Mouse (Mus musculus) cerebellum, postnatal 4 days (tissue): ENCODE results near the gene Thoc5.
A peak's percentile ranks its signal among the peaks of the same experiment; 100 is the strongest.

Experiments
- DNase-seq, 2 experiments: peaks; one replicate each; pipeline ENCODE4 v3.0.0; 2022; ENCODE audit warnings: low spot score in 2 of 2, mixed read lengths in 1 of 2

Thoc5 gene

DNA sequence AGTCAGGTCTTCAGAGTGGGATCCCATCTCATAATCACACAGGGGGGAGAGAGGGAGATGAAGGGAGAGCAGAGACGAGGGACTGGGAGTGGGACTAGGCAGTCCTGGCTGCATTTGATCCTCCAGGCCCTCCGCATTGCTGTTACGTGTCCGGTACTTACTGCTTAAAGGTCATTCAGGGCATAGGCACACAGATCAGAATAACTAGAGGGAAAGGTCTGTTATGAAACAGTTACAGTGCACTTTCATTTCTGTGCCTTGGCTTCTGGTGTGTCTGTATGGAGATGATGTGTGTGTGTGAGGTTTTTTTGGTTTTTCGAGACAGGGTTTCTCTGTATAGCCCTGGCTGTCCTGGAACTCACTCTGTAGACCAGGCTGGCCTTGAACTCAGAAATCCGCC, 11.1 kb downstream of the Thoc5 start:
- DNase-seq: no peak

DNA sequence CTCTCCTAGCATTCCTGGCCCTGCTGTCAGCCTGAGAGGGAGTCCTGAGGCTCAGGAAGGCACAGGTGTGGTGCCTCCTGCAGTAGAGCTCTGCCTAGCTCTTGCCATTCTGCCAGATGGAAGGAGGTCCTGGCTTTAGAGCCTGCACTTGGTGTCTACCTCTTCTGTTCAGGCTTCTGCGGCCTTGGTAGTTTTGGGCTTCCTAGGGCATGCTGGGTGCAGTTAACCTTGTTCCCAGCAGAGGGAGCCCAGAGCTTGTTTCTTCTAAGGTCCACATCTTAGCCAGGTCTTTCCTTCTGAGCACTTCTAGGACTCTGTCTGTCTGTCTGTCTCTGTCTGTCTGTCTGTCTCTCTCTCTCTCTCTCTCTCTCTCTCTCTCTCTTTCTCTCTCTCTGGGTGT, 20.9 kb downstream of the Thoc5 start:
- DNase-seq: peak in 1 of 2 experiments; percentile 42

DNA sequence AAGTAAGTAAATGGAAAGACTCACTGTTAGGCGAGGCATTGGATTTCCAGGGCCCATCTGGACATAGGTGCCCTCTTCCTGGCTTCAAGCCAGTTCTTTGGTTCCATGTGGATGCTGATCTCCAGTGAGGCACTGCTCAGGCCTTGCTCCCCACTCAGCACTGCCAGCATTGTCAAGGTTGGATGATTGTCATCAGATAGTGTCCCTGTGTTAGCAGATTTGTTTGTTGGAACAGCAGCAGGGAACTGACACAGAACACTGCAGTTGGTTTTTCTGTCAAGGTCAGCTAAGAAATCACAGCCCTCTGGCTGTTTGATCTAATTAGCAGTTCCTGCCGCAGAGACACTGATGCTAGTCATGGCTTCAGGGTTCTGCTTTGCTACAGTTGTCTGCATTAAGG, 26.2 kb downstream of the Thoc5 start:
- no peak for DNase-seq

DNA sequence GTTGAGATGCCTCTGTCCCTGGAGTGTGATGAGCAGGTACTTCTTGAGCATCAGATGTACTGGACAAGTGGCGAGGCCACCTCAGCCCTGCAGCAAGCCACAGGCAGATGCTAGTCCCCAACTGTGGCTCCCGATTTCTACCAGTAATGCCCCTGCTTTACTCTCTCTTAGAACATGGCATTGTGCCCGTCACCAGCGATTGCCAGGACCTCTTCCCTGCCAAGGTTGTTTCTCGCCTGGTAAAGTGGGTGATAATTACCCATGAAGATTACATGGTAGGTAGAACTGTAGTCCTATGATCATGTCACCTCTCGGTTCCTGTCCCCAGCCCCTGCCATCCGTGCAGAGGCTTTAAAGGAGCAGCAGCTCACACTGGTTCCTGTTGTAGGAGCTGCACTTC, 26.6 kb downstream of the Thoc5 start:
- no peak for DNase-seq

DNA sequence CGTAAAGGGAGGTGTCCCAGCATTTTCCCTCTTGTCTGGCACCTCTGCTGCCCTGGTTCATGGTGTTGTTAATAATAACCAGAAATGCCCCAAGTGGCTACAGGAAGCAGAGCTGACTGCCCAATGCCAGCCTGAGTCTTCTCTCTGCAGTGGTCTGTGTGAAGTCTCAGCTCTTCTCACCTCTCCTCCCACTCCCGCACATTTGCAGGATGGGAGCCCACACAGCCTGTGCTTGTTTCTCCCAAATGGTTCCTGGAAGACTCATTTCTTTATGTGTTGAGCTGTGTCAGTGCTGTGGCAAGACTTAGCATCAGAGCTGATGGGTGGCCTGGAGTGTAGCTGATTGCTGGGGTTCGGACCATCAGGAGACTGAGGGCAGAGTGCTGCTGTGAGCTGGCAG, 32.1 kb downstream of the Thoc5 start:
- no peak for DNase-seq

DNA sequence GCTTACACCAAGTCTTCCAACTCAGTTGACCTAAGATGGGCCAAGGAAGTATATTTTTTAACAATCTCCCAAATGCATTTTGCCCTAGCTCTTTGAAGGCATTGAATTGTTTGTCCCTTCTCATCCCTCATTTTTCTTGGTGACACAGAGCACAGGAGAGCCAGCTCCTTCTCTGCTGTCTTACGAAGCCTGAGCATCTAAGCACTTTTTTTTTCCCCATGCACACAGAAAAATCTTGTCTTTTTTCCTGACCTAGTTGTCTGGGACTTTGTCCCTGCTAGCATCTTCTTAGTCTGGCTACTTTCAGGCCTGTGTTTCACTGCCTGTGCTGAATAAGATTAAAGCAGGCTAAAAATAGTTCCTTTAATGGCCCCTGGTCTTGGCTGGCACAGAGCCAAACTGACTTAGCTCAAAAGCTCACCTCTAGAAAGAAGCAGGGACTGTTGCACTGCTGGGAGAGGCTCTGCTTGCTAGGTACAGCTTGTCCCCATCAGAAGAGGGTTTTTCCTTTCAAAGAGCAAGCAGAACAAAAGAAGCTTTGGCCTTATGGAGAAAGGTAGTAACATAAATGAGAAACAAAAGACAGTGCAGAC, 36.0 kb downstream of the Thoc5 start:
- no peak for DNase-seq

DNA sequence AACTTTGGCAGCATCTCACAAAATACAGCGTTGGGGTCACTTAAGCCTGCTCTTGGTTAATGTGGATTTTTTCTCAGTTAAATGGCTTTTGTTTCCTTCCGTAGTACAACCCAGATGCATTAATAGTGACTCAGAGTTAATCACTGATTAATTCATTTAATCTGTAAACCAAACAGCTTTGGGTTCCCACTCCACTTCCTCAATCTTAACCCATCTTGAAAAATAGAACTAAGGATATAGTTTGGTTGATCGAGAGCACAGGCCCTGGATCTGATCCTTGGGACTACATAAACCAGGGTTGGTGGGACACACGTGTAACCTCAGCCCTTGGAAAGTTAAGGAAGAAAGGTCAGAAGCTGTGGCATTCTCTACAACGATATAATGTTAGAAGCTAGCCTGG, 41.1 kb downstream of the Thoc5 start:
- DNase-seq: no peak

DNA sequence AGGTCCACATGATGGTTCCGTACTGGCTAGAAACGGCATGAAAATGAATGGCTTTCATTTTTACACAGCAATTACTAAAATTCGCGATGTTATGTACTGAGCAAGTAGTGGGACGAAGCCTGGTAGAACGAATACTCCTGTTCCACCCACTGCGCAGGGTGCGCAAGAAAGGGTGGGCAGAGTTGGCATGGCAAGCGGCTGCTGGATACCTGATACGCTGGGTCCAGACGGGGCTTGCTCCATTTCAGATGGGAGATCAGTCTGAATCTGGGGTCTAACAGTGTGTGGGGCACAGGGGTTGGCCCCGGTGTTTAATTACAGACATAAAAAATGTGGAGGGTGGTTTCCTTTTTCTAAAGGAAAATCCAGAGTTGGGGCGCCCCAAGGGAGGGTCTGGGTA, 51.4 kb downstream of the Thoc5 start:
- DNase-seq: no peak

DNA sequence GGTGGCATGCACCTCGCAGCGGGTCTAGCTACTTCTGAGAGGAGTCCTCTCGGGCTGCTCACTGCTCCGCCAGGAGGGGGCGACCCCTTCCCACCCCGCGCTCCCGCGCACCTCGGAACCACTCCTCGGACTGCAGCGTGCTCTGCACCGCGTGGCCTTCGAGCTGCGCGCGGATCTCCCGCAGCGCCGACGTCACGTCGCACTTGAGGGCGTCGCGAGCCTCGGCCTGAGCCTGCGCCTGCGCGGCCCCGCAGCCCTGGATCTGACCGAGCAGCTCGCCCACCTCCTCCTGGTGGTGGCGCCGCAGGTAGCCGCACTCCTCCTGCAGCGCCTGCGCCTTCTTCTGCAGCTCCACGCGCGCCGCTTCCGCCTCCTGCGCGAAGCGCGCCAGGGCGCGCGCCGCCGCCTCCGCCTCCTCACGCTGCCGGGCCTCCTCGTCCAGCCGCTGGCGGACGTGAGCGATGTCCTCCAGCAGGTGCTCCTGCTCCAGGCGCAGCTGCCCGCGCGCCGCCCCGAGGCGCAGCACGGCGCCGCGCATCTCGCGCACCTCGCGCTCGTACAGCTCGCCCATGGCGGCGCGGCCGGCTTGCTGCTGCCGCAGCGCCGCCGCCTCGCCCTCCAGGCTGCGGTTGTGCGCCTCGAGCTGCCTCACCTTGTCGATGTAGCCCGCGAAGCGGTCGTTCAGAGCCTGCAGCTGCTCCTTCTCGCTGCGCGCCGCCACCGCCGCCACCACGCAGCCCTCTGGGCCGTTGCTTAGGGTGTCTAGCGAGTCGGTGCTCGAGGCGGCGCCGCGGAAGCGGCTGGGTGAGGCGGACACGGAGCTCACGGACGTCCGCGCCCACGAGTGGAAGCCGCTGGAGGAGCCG, 52.1 kb downstream of the Thoc5 start:
- peak; percentile 46 to 69 for DNase-seq

DNA sequence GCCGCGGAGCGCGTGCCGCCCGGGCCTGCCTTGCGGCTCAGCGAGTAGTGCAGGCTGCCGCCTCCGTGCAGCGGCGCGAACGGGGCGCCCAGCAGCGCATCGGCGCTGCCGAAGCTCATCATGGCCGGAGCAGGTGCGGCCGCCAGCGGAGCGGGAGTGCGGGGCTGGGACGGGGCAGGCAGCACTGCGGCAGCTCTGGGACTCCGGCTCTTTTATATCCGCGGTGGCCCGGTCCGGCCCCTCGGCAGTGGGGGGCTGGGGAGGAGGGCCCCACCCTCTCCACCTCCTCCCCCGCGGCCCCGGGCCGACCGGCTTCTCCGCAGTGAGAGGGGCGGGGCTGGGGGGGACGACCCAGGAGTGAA, 52.7 kb downstream of the Thoc5 start, which contains the start of gene Nefh:
Gene Nefh, minus strand, starts transcription at position 252 of the 362 bp plus-strand sequence.
- no peak for DNase-seq

DNA sequence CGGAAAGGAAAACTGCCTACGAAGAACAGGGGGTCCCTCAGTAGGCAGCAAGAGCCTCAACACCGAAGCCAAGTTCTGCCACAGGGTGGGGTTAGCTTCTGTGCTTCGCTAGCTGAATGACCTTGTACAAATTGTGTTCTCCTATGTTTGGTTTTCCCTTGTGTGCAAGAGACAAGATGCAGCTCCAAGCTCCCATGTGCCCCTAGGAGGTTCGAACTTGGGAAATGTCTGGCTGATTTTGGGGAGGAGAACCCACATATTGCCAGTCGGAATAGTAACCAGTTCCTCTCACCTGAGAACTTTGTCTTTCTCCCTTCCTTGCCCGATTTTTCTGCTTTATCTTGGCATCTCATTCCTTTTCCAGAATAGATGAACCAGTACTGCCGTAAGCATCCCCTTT, 53.7 kb downstream of the Thoc5 start:
- no peak for DNase-seq

DNA sequence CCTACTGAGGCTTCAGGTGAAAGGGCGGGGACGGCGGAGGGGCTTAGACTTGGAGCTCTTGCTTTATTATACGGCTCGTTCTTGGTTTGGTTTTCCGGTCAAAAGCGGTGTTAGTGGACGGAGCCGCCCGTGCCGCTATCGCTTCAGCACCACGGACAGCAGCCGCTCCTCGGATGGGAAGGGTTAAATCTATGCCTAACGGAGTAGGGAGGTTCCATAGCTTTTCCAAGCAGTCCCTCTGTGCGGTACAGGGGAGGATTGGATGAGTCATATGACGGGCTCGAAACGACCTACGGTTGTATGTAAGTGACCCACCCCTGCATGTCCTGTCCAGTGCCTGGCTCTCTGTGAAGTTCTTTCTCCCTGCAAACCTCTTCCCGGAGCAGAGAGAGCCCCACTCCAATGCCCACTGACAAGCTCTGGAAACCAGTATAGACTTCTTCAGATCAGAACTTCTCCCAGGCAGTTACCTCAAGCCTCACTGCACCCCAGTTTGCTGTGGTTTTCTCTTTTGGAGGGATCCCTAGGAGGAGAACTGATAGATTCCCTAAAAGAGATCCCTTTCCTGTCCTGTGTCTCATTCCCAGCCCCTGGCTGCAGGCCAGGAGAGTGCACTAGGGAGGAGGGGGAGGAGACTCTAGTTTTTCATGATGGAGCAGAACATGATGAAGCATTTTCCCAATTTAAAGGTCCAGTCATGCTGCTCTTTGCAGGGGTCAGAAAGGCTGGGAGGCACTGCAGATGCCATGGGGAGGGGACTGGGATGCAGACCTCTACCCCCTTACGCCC, 54.3 kb downstream of the Thoc5 start:
- no peak for DNase-seq

DNA sequence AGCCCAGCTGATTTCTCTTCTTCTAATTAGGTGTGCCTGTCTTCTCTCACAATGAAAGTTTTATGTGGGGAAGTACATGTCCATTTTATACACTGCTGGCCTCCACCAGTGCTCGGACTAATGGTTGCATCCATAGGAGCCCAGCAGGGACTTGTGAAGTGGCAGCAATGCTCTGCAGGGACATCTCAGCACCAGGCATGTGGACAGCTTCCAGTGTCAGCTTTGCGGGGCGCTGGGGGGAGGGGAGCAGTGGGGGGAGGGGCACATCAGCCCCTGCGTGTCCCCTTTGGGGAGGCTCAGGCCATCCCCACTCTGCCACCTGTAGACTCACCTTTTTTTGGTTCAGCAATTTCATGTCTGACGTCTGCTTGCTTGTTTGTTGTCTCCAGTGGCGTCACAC, 58.3 kb downstream of the Thoc5 start:
- DNase-seq: no peak

DNA sequence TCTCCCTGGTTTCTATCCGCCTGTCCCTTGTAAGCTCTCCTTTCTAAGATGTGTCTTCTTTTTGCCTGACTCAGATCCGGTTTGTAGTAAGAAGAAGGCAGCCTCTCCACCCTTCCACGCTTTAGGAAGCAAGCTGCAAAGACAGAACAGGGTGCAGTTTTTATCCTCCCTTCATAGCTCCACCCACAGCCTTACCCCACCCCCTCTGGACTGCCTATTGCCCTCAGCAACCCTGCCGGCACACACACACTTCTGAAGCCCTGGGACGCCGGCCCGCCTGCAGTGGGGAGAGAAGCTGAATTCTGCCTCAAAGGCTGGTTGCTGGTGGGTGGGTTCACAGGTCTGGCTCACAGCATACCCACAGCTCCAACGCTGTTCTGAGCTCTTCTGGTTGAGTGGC, 58.8 kb downstream of the Thoc5 start:
- no peak for DNase-seq

DNA sequence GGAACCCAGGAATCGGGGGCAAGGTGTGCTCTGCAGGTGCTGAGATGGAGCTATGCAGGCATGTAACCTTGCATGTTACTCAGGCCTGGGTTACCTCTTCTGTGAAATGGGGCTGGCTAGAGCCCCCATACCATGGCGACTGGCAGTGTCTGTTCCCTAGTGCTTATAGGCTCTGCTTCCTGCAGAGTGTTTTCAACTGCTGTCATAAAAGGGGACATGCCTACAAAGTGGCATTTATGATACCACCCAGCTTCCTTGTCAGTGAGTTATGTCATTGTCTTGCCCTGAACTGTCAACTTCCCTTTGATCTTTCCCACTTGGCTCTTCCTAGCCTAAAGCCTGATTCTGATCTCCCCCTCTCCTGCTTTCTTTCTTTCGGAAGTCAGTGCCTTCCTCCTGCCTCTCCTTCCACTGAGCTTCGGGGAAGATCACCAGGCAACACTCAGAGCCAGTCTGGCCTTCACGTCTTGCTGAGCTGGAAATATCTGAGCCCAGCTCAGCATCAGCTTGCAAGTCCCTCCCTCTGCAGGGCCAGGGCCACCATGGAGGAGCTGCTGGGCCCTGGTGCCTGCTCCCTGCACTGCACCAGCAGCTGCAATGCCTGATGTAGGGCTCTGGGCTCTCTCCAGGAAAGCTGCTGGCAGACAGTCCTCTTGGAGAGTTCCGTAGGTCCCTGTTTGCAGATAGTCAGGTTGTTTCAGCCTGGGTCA, 68.1 kb downstream of the Thoc5 start:
- no peak for DNase-seq

DNA sequence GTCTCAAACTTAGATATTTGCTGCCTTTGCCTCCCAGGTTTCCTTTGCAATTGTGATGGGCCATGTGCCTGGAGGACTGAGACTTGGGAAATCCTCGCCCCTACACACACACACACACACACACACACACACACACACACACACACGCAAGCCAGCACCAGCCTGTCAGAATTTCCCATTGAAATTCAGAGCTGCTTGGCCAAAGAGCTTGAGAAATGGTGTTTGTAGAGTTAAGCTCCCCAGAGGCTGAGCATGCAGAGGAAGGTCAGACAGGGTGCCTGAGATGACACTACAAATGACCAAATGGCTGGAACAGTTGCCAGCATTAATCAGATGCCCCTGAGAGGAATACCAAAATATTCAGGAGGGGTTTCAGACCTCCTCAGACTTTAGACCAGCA, 71.2 kb downstream of the Thoc5 start:
- no peak for DNase-seq

DNA sequence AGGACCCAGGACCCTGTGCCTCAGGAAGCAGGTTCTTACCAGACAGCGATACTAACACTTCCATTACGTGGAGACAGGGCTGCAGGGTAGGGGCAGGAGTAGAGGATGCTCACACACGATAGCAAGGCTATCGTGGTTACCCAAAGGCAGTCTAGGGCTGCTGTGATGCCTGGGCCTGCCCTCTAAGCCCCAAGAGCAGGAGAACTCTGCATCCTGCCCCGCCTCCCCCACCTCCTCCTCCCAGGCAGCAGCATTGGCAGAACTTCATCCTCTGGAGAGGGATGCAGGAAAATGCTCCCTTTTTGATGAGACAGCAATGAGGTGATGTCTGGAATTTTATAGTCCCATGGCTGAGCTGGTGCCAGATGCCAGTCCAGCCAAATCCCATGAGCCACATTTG, 71.8 kb downstream of the Thoc5 start:
- DNase-seq: no peak

DNA sequence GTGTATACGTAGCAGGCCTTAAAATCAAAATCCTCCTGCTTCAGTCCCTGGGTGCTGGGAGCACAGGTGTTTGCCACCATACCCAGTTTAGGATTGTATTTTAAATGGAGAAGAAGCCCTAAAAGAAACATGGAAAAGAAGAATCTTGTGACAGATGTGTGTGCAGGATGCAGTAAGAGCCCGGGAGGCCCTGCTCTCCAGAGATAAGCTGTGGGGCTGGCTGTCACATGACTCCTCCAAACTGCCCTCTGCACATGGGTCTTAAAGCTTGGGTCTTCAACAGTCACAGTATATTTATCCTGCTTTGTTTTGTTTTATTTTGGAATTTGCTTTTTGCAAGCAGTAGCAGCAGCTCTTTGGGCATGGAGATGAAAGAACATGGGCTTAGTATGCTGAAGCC, 72.4 kb downstream of the Thoc5 start:
- DNase-seq: no peak

DNA sequence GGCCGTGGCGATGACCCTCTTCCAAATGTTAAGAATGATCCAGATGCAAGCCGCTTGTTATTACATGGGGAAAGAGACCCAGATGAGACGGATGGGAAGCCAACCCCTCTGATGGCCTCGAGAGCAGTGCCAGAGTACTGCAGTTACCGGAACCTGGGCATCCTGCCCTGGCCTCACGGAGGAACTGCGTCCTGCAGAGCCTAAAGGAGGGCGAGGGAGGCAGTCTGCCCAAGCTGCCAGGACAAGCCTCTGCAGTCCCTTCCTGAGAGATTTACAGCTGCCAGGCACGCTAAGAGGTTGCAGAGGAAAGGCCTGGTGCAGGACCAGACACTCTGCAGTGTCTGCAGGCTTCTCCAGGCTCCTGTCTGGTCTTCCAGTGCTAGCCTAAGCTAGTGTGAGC, 73.3 kb downstream of the Thoc5 start:
- no peak for DNase-seq

DNA sequence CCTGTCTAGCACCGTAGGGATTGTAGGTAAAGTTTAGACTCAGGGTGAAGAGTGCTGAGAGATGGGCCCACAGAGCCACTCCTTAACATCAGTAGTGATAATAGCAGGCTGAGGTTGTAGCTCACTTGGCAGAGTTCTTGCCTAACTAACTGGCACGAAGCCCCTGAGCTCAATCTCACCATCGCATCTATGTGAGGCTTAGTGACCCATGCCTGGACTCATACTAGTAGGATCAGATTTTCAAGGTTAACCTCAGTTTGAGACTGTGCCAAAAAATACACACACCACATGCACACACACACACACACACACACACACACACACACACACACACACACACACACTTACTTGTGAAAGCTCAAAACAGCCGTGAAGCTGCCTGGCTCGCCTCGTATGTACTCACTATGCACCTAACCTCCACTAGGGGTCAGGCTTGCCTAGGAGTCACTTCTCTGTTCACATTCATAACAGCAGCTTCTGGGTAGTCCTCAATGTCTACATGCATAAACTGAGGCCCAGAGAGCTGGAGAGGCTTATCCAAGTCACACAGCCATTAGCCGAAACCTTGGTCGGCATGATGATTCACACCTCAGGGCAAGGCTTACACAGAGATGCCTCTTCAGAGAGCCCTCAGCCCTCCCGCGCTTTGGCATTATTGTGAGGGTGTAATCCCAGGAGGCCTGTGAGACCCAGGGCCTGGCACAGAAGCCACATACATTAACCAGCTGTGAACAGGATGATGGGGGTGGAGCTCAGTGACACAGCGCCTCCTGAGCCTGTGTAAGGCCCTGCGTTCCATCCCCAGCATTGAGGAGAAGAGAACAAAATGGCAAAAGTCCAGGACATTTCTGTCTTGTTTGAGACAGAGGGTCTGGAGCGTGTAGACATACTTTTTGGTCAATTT, 78.1 kb downstream of the Thoc5 start:
- DNase-seq: peak in 1 of 2 experiments; percentile 44

DNA sequence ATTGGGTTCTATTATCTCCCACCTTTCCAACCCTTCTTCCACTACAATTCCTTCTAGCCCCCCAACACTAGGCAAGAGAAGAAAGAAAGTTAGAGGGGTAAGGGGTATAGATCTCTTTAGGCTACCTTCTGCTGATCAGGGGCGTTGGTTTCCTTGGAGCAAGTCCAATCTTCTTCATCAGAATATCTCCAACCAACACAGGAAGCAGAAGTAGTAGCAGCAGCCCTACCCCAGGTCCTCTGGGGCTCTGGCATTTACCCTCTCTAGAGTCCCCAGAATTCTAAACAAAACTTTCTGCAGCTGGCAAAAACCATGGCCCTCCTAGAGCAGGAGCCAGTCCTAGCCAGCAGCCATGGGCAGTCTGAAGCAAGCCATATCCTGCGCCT, 78.7 kb downstream of the Thoc5 start:
- no peak for DNase-seq
